Mouse (Mus musculus): ENCODE measurements around the gene Trim27.

DNA sequence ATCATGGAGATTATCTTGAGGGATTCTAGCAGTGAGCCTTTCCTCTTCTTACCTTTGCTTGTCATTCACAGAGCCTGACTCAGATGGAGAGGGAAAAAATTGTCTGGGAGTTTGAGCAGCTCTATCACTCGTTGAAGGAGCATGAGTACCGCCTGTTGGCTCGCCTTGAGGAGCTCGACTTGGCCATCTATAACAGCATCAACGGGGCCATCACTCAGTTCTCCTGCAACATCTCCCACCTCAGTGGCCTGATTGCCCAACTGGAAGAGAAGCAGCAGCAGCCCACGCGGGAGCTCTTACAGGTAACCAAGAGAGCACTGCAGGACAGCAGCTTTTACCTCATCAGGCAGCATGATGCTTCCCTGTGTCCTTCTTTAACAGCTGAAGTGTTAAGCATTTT, 4.4 kb downstream of the Trim27 start:
- TF ChIP-seq POLR2A (IDR thresholded peaks at IDR 0.05; ENCODE audit: low read depth, low read length) (no peak), CTCF (IDR thresholded peaks at IDR 0.05; ENCODE audit: extremely low read depth, insufficient read depth, insufficient read length, insufficient replicate concordance) (no peak)
